Mouse (Mus musculus) urinary bladder, postnatal 4 days (tissue): ENCODE measurements around the gene Grhl3.

Source experiments
- DNase-seq, 2 experiments: peaks; one replicate each; pipeline ENCODE4 v3.0.0; 2021 to 2022; ENCODE audit warnings: low spot score in 2 of 2

Grhl3 gene

GRCm38 (mm10) chr4:135531771-135532613, 41.4 kb downstream of the Grhl3 start:
- no peak for DNase-seq

- DNase-seq = no peak
Measured at GRCm38 (mm10) chr4:135531236-135531635, 42.2 kb downstream of the Grhl3 start.

- DNase-seq = no peak
Measured at GRCm38 (mm10) chr4:135530270-135530669, 43.2 kb downstream of the Grhl3 start.

GRCm38 (mm10) chr4:135526039-135526710, 47.3 kb downstream of the Grhl3 start:
- DNase-seq = no peak

GRCm38 (mm10) chr4:135525057-135525456, 48.4 kb downstream of the Grhl3 start:
- no peak for DNase-seq

GRCm38 (mm10) chr4:135523939-135524338, 49.5 kb downstream of the Grhl3 start:
- no peak for DNase-seq

- no peak for DNase-seq
Measured at GRCm38 (mm10) chr4:135520421-135520820, 53.0 kb downstream of the Grhl3 start.

- DNase-seq = no peak
Measured at GRCm38 (mm10) chr4:135518135-135518534, 55.3 kb downstream of the Grhl3 start.

- no peak for DNase-seq
Measured at GRCm38 (mm10) chr4:135516351-135517316, 56.8 kb downstream of the Grhl3 start.

- no peak for DNase-seq
Measured at GRCm38 (mm10) chr4:135514925-135515324, 58.5 kb downstream of the Grhl3 start.

GRCm38 (mm10) chr4:135513865-135514264, 59.6 kb downstream of the Grhl3 start:
- no peak for DNase-seq

GRCm38 (mm10) chr4:135509515-135509914, 63.9 kb downstream of the Grhl3 start:
- DNase-seq = no peak

GRCm38 (mm10) chr4:135508419-135509039, 64.9 kb downstream of the Grhl3 start:
- peak; percentile 58 to 80 for DNase-seq

GRCm38 (mm10) chr4:135507547-135508350, 65.7 kb downstream of the Grhl3 start:
- no peak for DNase-seq

GRCm38 (mm10) chr4:135505794-135506193, 67.6 kb downstream of the Grhl3 start:
- no peak for DNase-seq

- DNase-seq = no peak
Measured at GRCm38 (mm10) chr4:135501587-135501986, 71.8 kb downstream of the Grhl3 start.

- DNase-seq = no peak
Measured at GRCm38 (mm10) chr4:135499831-135500230, 73.6 kb downstream of the Grhl3 start.

GRCm38 (mm10) chr4:135498136-135498535, 75.3 kb downstream of the Grhl3 start:
- no peak for DNase-seq

GRCm38 (mm10) chr4:135495810-135496209, 77.6 kb downstream of the Grhl3 start:
- DNase-seq = no peak

GRCm38 (mm10) chr4:135495397-135495791, 78.0 kb downstream of the Grhl3 start:
- no peak for DNase-seq
